Mouse (Mus musculus): Measurements from ENCODE around the gene Dgcr8.
A peak's percentile ranks its signal among the peaks of the same experiment; 100 is the strongest.

DNA sequence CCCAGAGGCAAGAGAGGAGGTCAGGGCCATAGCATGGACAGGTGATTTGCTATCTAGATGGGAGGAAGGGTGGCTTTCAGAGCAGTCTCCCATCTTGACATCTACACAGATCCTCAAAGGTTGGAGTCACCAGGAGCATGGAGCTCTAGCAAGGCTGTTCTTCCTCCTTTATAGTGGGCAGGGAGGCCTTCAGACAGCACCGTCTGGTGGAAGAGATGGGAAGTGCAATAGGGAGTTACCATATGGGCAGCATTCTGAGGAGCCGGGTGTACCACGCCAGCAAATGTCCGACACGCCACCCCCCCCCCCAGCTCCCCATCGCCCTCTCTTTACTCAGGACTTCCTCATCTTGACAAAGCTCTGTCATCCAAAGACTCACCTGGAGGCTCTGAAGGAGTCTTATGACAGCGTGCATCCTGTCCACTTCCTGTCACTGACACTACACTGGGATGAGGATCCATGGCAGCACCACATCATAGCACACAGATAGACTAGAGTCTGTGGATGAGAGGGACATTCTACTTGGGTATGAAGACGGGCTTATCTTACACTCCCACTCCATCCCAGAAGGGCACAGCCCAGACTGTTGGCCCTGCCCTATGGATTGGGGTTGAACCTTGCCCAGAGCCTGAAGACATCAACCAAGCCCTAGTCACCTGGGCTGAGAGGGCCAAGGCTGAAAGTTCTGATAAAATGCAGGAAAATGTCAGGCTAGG is 78.2 kb downstream of the Dgcr8 start:
- peak; percentile 83 for TF ChIP-seq CTCF (IDR thresholded peaks at IDR 0.05)
- TF ChIP-seq POLR2A (IDR thresholded peaks at IDR 0.05; ENCODE audit: insufficient read depth, low read depth, low read length): no peak
